Mouse (Mus musculus): Measurements from ENCODE around the gene Reck. TPM values are rescaled to one million over a fixed set of nuclear protein-coding genes. Genes with fewer than 3 reads are reported as not detected.

Gene Reck
- polyA plus RNA-seq, 1 experiment from 2014 or later: 2.3 TPM

GRCm38 (mm10) chr4:43920602-43921001, 45.3 kb downstream of the Reck start:
- DNase-seq: no peak
- Histone ChIP-seq H3K4me1 (ENCODE audit: insufficient read depth) (no peaks in the 10 kb centered on the region), H3K9me3 (ENCODE audit: low read length) (no peaks in the 10 kb centered on the region), H3K4me3 (ENCODE audit: low read depth, low read length) (no peak overlapping the region), H3K9ac (replicated peaks) (no peak overlapping the region), H3K27ac (ENCODE audit: low read depth) (no peak overlapping the region), H3K36me3 (replicated peaks; ENCODE audit: insufficient read depth, low read length) (no peaks in the 10 kb centered on the region), H3K27me3 (ENCODE audit: insufficient read depth, low read length) (no peaks in the 10 kb centered on the region), H3K4me2 (ENCODE audit: low read depth, low read length) (no peak overlapping the region)
- TF ChIP-seq EP300 (IDR thresholded peaks at IDR 0.05; ENCODE audit: low read depth): no peak
- TF ChIP-seq CTCF (IDR thresholded peaks at IDR 0.05; ENCODE audit: low read depth): peak; percentile 33; the same call in 1 of the 2 replicates
- 69% methylated on average over 1 of the region's 1 CpGs for WGBS (ENCODE audit: insufficient replicate concordance)
- no peak for ATAC-seq

- TF ChIP-seq CTCF (IDR thresholded peaks at IDR 0.05; ENCODE audit: low read depth) (no peak), EP300 (IDR thresholded peaks at IDR 0.05; ENCODE audit: low read depth) (no peak)
- 76% methylated on average over 6 of the region's 6 CpGs for WGBS (ENCODE audit: insufficient replicate concordance)
These were observed 49.8 kb downstream of the Reck start for GRCm38 (mm10) chr4:43925125-43925524.

GRCm38 (mm10) chr4:43925779-43926178, 50.4 kb downstream of the Reck start:
- H3K4me3 ChIP-seq (ENCODE audit: low read depth, low read length): no peak overlapping the region
- H3K36me3 ChIP-seq (replicated peaks; ENCODE audit: insufficient read depth, low read length): no peaks in the 10 kb centered on the region
- no peaks in the 10 kb centered on the region for H3K4me1 ChIP-seq (ENCODE audit: insufficient read depth)
- no peak overlapping the region for H3K4me2 ChIP-seq (ENCODE audit: low read depth, low read length)
- 8% methylated on average over 3 of the region's 3 CpGs for WGBS (ENCODE audit: insufficient replicate concordance)
- H3K9ac ChIP-seq (replicated peaks): no peak overlapping the region
- no peaks in the 10 kb centered on the region for H3K27me3 ChIP-seq (ENCODE audit: insufficient read depth, low read length)
- TF ChIP-seq CTCF (IDR thresholded peaks at IDR 0.05; ENCODE audit: low read depth) (peak; percentile 98), EP300 (IDR thresholded peaks at IDR 0.05; ENCODE audit: low read depth) (no peak)
- peak; percentile 74 for ATAC-seq
- H3K27ac ChIP-seq (ENCODE audit: low read depth): no peak overlapping the region
- DNase-seq: peak; percentile 88
- H3K9me3 ChIP-seq (ENCODE audit: low read length): no peaks in the 10 kb centered on the region

More at GRCm38 (mm10) chr4:43925125-43925524, 49.8 kb downstream of the Reck start:
- Histone ChIP-seq H3K9me3 (ENCODE audit: low read length) (no peaks in the 10 kb centered on the region), H3K27ac (ENCODE audit: low read depth) (no peak overlapping the region), H3K27me3 (ENCODE audit: insufficient read depth, low read length) (no peaks in the 10 kb centered on the region), H3K4me2 (ENCODE audit: low read depth, low read length) (no peak overlapping the region), H3K4me3 (ENCODE audit: low read depth, low read length) (no peak overlapping the region), H3K4me1 (ENCODE audit: insufficient read depth) (no peaks in the 10 kb centered on the region), H3K36me3 (replicated peaks; ENCODE audit: insufficient read depth, low read length) (no peaks in the 10 kb centered on the region), H3K9ac (replicated peaks) (no peak overlapping the region)
- DNase-seq: no peak
- ATAC-seq: no peak

GRCm38 (mm10) chr4:43927826-43928225, 52.5 kb downstream of the Reck start:
- no peaks in the 10 kb centered on the region for H3K36me3 ChIP-seq (replicated peaks; ENCODE audit: insufficient read depth, low read length)
- H3K27me3 ChIP-seq (ENCODE audit: insufficient read depth, low read length): no peaks in the 10 kb centered on the region
- H3K4me3 ChIP-seq (ENCODE audit: low read depth, low read length): no peak overlapping the region
- no peak overlapping the region for H3K4me2 ChIP-seq (ENCODE audit: low read depth, low read length)
- H3K9ac ChIP-seq (replicated peaks): no peak overlapping the region
- TF ChIP-seq CTCF (IDR thresholded peaks at IDR 0.05; ENCODE audit: low read depth): peak; percentile 77
- no peak for TF ChIP-seq EP300 (IDR thresholded peaks at IDR 0.05; ENCODE audit: low read depth)
- no peaks in the 10 kb centered on the region for H3K9me3 ChIP-seq (ENCODE audit: low read length)
- ATAC-seq (no peak), DNase-seq (peak; percentile 68)
- 89% methylated on average over 3 of the region's 3 CpGs for WGBS (ENCODE audit: insufficient replicate concordance)
- H3K4me1 ChIP-seq (ENCODE audit: insufficient read depth): peaks cover 4% of the 10 kb centered on the region; the same call in 1 of the 2 replicates
- no peak overlapping the region for H3K27ac ChIP-seq (ENCODE audit: low read depth)

- Histone ChIP-seq H3K4me1 (ENCODE audit: insufficient read depth) (peaks cover 11% of the 10 kb centered on the region; the same call in 1 of the 2 replicates), H3K9me3 (ENCODE audit: low read length) (no peaks in the 10 kb centered on the region), H3K9ac (replicated peaks) (no peak overlapping the region), H3K4me2 (ENCODE audit: low read depth, low read length) (no peak overlapping the region), H3K4me3 (ENCODE audit: low read depth, low read length) (no peak overlapping the region), H3K27me3 (ENCODE audit: insufficient read depth, low read length) (no peaks in the 10 kb centered on the region), H3K36me3 (replicated peaks; ENCODE audit: insufficient read depth, low read length) (no peaks in the 10 kb centered on the region), H3K27ac (ENCODE audit: low read depth) (0 out of 2 replicates have a peak overlapping the region, but pooled peaks have one; percentile 22)
- DNase-seq: no peak
- ATAC-seq: no peak
- WGBS (ENCODE audit: insufficient replicate concordance): 54% methylated on average over 4 of the region's 4 CpGs
- no peak for TF ChIP-seq CTCF (IDR thresholded peaks at IDR 0.05; ENCODE audit: low read depth)
- no peak for TF ChIP-seq EP300 (IDR thresholded peaks at IDR 0.05; ENCODE audit: low read depth)
These were observed 56.5 kb downstream of the Reck start for GRCm38 (mm10) chr4:43931877-43932276.

- H3K9ac ChIP-seq (replicated peaks): no peak overlapping the region
- H3K27ac ChIP-seq (ENCODE audit: low read depth): peak overlapping the region; percentile 52; the same call in 1 of the 2 replicates
- no peak overlapping the region for H3K4me3 ChIP-seq (ENCODE audit: low read depth, low read length)
- no peak for ATAC-seq
- peaks cover 11% of the 10 kb centered on the region; the same call in 1 of the 2 replicates for H3K4me1 ChIP-seq (ENCODE audit: insufficient read depth)
- no peak overlapping the region for H3K4me2 ChIP-seq (ENCODE audit: low read depth, low read length)
- TF ChIP-seq EP300 (IDR thresholded peaks at IDR 0.05; ENCODE audit: low read depth) (no peak), CTCF (IDR thresholded peaks at IDR 0.05; ENCODE audit: low read depth) (no peak)
- no peaks in the 10 kb centered on the region for H3K9me3 ChIP-seq (ENCODE audit: low read length)
- no peak for DNase-seq
- WGBS (ENCODE audit: insufficient replicate concordance): 77% methylated on average over 4 of the region's 4 CpGs
- H3K36me3 ChIP-seq (replicated peaks; ENCODE audit: insufficient read depth, low read length): no peaks in the 10 kb centered on the region
- no peaks in the 10 kb centered on the region for H3K27me3 ChIP-seq (ENCODE audit: insufficient read depth, low read length)
These were observed 60.9 kb downstream of the Reck start for GRCm38 (mm10) chr4:43936186-43936585.
